Mouse (Mus musculus) T-helper 2 cell (primary cell): ENCODE measurements around the gene Rbsn.

Experiments
- in situ Hi-C: fragments of 300-600 bp; cut with MboI, MseI; formaldehyde crosslinking; loops from one replicate; pipeline ENCODE4 v1.15.1; 2025; ENCODE audit warnings: high pct_unique_total_duplicates

Gene Rbsn

DNA sequence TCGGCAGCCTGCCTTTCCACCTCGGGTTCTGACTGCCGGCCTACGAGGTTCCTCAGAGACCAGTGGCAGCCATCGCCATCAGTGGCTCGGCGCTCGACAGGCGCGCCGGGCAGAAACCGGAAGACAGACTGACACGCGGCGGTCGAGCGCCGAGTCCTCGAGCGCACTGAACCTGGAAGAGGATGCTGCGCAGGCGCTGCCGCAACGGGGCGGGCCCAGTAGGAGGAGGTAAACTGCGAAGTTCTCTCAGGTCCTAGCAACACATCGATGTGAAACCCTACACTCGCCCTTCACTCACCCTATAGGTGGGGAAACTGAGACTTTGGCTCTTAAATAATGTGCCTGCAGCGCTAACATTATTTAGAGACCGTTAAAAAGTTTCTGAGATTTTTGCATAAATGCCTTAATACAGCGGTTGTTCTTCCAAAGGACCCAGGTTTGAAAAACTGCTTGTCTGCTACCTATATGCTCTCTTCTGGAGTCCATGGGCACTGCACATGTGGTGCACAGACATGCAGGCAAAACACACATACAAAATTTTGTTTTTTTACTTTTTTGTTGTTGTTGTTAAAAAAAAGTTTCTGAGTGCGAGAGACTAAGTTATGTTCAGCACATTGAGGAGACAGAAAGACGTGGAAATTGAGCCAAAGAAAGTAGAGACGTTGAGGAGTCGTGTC is at the start of gene Rbsn:
Gene Rbsn (minus strand): TSS at position 153 of the 677 bp plus-strand sequence.
- in situ Hi-C loops = no loop called here

DNA sequence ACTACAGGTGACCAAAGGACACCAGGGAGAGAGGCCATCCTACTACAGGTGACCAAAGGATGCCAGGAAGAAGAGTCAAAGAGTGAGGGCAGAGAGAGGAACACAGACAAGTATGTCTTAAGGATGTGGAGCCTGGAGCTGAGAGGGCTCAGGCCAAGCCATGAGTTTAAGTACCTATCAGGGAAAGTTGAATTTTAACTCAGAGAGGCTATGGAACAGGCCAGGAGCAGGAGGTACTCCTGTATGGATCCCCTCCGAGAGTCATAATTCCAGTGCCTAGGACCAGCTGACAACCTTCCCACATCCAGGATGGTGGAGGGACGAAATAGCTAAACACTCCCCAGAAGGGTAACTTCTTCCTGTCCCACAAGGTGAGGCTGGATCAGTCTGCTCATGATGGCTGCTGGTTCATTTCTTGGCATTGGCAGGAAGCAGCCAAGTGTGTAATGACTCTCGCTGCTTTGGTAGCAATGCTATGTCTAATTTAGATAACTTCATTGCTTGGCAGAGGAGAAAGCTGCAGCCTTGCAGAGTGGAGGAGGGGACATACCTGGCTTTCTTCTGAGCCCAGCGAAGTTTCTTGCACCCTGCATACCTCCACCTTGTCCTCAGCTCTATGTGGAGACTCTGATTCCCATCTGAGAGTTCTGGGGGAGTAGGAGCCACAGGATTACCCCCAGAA is 46.6 kb upstream of the Rbsn start:
- in situ Hi-C loops = no loop called here

DNA sequence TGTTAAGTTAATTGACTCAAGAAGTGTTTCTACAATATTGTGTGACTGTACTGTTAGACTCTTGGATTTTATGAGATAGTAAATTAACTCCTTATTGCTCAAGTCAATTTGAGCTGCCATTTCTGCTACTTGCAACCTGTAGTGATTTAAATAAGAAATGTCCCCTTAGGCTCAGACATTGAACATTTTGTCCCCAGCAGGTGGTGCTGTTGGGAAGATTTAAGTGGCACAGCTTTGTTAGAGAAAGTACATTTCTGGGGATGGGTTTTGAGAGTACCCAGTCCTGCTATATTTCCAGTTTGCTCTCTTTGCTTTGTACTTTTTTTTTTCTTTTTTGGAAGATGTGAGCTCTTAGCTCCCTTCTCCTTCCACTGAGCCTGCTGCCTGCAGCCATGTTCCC is 40.6 kb upstream of the Rbsn start:
- in situ Hi-C loops = no loop called here

DNA sequence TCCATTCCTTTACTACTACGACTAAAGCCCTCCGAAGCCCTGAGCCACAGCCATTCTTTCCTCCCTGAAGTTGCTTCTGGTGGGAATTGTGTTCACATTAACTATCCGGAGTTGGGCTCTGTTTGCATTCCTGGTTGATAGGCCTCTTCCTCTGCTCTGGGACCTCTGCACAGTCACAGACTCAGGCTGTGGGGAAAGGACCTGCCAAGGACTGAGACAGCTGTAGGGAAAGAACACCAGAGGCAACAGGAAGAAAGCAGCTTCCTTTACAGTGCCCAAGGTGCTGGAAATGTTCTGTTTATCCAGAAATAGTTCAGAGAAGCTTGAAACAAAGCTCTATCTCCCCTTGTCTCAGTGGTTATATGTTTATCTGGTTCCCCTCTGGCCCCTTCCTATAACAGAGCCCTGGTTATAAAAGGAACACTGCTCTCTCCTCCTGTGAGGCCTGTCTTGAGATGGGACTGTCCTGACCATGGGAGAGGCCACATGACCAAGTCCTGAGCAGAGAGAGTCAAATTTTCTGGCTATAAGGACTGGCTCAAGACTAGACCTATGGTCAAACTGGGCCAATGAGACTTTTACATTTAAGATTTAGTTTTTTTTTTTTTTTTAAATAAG is 38.6 kb upstream of the Rbsn start:
- in situ Hi-C loops = no loop called here

DNA sequence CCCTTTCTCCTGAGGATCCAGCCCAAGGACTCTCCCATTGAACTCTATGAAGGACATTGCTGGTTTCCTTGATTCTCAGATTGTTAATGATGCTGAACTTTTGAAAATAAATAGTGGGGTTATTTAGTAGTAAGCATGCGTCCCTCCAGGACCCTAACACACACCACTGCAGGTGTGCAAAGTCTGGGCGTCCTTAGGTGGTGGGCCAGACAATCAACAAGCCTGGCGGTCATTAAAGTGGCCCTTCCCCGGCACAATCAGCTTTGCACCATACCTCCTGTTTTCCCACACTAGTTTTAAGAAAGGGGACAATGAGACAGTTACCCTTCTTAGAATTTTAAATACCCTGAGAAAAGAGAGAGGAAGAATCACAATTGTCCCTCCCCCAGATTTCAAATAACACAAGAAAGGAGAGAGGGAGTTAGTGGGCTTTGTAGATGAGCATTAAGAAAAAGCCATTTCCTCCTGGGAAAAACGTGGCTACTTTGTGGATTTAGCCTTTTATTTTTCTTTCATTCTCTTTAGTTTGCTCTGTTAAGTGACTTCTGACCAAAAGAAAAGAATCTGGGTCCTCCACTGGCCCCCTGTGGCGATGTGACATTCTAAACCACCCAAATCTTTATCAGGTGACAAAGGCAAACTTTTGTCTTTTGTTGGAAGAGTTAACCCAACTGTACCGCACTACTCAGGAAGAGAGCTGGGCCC is 32.6 kb upstream of the Rbsn start:
- in situ Hi-C loops = no loop called here

DNA sequence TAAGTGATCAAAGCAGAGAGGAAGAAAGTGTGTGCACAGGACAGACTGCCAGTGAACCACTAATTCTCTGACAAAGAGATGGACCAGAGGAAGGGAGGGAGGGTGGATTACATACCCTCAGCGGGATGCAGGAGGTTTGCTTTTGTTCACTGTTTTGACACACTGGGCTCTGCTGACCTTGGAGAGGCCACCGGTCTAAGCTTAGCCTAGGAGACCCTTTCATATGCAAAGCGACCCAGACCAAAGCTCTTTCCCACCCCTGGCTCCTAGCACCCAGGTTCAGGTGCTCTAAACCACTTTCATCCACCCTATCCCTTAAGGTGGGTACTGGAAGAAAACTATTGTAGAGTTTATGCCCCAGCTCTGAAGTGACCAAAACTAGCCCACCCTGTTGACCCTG is 31.6 kb upstream of the Rbsn start:
- in situ Hi-C loops = no loop called here

DNA sequence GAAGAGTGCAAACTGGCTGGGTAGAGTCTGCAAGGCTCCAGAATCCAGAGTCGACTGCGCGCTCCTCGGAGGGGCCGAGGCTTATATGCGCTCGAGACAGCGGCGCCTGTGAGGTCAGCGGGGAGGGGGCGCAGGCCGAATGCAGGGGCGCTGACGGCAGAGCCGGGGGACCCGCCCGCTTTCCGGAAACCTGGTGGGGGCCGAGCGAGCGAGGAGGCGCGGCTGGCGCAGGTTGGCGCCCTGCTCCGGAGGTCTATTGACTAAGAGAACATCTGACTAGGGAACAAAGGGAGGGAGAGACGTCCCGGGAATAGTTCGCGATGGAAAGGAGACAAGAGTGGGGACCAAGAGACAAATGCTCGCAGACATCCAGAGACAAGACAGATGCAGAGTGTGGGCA is 29.9 kb upstream of the Rbsn start, which contains the start of gene Trh:
Gene Trh (minus strand): TSS at position 60 of the 400 bp plus-strand sequence.
- in situ Hi-C loops = no loop called here

DNA sequence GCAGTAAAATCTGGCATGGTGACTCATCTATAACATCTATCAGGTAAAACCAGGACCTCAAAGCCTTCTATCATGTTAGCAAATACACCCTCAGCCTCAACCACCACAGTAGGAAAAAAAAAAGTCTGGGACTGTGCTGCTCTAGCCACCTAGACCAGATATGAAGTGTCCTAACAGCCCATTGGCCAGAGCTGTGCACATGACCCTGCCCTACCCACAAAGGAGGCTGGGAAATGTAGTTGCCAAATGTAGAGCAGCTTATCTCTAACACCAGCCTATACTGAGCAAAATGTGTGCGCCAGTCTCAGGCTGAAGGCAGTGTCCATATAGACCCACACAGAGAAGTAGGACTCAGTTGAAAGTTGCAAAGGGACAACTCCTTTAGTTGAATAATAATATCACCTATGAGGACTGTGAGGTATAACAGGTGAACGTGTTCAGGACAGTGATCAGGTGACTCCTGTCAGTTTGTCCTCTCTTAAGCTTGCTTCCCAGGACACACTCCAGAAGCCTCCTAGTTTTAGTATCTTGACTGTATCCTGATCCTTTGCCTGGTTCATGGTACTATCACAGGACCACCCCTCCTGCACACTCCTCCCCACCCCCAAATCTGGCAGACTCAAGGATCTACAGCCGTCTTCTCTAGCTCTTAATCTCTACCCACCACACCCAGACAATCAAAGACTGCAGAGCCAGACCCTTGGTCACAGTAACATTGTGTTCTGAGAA is 26.6 kb upstream of the Rbsn start:
- in situ Hi-C loops = no loop called here

DNA sequence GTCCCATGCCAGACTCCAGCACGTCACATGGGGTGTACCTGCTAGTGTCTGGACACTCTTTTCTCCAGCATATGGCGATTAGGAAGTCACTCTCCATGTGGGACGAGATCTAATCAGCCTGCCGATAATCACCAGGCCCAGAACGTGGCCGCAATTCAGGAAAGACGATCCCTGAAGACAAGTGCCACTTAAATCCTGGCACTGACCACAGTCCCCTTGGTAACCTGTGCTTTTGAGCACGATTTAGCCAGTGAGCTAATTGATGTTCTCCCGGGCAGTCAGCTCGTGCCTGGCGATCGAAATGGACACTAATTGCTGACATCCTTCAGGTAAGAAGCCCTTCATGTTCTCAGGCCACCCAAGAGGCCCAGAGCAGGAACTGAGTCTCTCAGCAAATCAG is 20.3 kb upstream of the Rbsn start:
- in situ Hi-C loops = no loop called here

DNA sequence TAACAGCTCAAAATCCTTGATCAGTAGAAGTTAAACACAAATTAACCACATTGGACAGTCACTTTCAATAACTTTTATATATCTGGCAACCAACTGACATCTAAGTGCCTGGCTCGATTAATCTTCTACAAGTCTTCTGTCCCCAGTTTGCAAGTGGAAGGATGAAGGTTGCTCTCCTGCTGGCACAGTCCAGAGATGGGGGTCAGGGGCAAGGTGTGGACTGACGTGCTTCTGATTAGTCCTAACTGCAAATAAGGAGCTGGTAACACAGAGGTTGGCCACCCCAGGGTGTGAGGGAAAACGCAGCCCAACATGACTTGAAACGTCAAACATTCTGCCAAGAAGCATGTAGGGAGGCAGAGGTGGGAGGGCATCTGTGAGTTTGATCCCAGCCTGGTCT is 17.0 kb upstream of the Rbsn start:
- in situ Hi-C loops = no loop called here

DNA sequence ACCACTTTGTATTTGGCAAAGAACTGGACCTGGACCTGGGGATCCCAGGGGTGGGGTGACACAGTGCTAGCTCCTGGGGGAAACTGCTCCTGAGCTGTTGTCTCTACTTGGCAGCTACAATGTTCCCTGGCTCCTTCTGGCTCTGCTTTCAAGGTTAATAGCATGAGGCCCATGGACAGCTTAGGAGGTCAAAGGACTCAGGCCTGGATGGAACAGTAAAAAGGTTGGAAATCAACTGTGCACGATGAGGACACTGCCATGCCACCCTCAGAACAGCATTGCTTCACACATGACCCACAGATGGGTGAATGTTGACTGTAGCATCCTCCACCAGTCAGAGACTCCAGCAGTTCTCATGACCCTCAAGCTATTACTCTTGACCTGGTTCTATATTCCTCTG is 16.6 kb upstream of the Rbsn start:
- in situ Hi-C loops = no loop called here

DNA sequence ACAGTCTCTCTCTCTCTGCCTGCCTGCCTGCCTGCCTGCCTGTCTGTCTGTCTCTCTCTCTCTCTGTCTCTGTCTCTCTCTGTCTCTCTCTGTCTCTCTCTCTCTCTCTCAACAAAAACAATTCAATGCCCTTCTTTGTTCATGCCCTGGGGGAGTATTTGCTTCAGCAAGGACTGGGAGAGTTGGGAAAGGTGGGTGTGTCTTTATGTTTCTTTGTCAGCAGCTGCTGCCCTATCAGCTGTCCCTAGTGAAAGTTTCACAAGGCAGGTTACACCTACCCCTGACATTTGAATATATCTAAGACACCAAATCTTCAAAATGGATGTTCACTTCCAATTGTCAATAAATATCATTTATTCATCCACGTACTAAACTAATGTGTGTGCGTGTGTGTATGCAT is 14.9 kb upstream of the Rbsn start:
- in situ Hi-C loops = no loop called here

DNA sequence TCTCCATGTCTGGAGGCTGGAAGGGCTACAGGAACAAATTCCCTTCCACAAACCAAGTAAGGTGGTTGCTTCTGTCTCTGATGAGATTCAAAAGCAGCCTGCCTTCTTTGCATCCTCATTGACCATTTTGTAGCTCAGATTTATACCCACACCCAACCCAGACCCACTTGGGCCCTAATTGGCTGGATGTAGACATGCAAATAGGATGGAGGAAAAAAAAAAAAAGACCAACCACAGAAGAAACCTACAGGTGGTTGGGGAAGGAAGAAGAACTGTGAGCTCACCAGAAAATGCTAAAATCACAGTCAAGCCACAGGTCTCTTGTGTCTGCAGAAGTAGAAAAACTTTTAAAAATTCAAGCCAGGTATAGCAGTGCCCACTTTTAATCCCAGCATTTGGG is 14.4 kb upstream of the Rbsn start:
- in situ Hi-C loops = no loop called here

DNA sequence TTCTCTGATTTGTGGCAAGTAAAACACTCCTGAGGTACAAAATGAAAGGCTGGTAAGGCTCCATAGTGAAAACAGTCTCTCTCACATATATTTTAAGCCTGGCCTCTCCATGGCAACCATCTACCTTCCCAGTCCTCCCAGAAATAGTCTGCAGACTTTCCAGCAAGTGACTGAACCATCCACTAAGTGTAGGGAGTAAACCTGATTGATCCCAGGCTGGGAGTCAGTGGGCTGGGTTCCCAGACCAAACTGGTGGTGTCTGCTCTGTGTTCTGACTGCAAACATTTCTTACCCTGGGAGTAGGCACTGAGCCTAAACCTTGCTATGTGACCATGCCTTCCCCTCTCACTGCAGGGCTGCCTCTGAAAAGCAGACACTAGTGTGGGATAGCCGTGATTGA is 10.3 kb upstream of the Rbsn start:
- in situ Hi-C loops = no loop called here

DNA sequence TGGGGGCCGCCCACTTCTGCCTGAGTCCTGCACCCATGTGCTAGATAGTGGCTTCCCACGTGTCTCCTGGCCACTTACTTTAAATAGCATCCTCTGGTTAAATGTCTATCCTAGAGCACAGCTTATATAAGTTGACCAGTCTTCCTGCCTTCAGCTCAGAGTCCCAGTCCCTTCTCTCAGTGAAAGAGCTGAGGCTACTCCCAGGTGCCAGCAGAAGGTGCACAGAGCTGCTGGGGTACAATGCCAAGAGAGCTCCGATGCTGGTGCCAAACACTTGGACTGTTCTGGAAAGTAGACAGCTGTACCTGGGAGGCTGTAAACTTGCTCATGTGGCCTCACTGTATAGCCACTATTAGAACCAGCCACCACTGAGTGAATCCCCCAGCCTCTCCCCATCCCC is 7.3 kb upstream of the Rbsn start:
- in situ Hi-C loops = no loop called here

DNA sequence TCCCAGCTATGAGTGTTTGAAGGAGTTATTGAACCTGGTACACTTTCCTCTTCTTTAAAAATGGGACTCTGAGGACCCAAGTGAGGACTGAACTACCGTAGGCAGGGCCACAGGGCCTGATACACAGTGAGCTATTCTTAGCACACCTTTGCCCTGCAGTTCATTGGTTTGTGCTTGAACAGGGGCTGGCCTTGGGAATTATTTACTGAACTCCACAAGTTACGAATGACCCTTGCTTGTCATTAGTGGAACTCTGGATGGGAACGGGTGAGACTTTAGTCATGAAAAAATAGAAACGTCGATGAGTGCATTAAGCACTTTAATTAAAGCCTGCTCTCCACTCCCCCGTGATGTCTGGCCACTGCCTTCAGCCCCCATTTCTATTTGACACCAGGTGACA is 6.9 kb upstream of the Rbsn start:
- in situ Hi-C loops = no loop called here

DNA sequence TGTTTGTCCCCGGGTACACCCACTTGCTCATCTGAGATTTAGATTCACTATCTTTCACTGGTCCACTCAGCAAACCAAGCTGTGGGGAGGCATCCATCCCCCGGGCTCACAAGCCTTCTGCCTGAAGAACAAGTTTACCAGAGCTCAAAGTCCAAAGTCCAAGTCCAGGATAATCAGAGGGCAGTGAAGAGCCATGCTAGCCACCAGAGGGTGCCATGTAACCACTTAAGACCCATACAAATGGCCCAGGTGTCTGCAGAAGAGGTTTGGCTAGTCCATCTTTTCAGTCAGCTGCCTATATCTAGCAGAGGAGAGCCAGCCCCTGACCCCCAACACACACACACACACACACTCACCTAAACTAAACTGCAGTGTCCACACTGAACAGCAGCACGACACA is 4.7 kb upstream of the Rbsn start:
- in situ Hi-C loops = no loop called here

DNA sequence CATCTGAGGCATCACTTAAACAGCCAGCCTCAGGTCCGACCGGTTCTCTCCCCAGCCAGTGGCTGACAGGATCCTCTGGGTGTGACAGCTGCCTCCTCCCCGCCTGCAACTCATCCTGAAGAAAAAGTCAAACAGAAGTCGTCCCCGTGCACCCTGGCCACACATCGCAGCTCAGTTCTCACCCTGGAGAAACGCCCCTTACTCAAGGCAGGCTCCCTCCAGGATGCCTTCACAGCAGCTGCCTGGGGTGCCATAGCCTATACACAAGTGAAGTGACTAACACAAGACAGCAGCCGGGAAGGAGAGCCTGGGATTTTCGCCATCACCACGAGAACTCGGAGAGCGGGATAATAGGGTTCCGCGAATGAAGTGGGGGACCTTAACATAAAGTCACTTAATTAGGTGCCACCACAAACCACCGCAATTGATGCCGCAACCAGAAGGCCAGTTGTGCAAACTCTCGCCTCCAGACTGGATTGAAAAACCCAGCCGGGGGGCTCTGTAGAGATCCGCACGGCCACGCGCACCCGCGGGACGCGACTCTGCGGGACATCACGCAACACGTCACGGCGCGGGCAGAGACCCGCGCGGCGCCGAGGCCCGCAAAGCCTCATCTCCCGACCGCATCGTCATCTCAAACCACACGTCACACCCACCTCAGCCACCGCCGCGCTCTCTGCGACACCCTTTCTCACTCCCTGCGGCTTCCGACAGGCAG is 511 bp downstream of the Rbsn start:
- in situ Hi-C loops = no loop called here

DNA sequence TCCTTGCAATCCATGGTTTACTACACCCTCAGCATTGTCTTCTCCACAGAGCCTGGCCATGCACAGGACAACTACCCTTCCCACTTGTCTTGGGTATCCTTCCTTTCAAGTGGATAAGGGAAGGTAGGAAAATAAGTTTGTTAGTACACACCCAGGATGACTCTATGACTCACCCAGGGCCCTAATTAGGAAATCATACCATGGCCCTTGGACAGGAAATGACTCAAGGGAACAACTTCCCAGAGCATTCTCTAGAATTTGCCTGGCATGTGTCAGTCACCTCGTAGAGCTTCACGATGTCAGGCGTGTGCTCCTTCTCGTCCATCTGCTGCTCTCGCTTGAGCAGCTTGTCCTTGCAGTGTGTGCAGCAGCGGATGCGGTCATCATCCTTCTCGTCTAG is 15.3 kb downstream of the Rbsn start:
- in situ Hi-C loops = no loop called here

DNA sequence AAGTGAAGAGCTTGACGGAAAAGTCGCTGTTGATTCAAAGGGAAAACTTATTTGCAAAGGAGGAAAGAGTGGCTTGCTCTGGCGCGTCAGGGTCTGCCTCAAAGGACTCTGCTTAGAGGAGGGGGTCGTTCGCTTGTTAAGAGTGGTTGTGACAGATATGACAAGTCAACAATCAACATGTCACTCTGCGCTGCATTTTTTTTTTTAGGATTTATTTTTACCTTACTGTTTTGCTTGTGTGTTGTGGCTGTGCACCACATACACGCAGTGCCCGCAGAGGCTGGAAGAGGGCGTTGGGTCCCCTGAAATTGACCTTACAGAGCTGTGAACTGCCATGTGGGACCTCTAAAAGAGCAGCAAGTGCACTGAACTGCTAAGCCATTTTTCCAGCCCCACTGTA is 30.5 kb downstream of the Rbsn start:
- in situ Hi-C loops = loop anchor here (5.0 kb wide), 1 partner anchor 287 kb away; no protein-coding TSS in a partner anchor

DNA sequence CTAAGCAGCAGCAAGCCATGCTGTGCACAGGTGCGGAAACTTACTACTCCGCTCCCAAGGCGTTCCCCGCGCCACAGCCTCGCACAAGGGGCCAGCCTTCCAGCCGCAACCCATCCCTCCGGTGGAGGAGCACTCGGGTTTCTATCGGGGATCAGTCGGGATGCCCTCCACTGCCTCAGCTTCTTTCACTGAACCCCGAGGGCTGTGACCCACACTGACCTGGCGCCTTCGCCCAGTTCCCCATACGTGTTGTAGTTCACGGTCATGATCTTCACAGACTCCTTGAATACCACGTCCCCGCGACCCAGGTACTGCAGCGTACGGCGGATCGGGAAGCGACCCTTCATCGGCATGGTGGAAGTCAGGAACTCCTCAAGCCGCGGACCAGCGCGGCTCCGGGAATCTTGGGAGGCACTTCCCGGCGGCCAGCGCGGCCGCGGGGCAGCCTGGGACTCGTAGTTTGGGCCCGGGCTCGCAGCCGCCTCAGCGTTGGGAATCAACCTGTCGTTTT is 31.0 kb downstream of the Rbsn start, which contains the start of gene Mrps25:
Gene Mrps25 (minus strand): TSS at position 413 of the 511 bp plus-strand sequence.
- in situ Hi-C loops = loop anchor here (5.0 kb wide), 1 partner anchor 286 kb away; no protein-coding TSS in a partner anchor
